Mouse (Mus musculus) midbrain, embryonic 16.5 days (tissue): ENCODE data around the gene Gm9195. TPM values are rescaled to one million over a fixed set of nuclear protein-coding genes. Genes with fewer than 3 reads are reported as not detected.

ENCODE experiments used
- ATAC-seq: fragments of 200-750 bp; cut with Nextera tagmentation; 2 replicates; pipeline ENCODE4 v1.8.0; 2017; ENCODE audit warnings: moderate TSS enrichment
- H3K27ac ChIP-seq: fragments of 300-500 bp; sonication (generic); 2 replicates; pipeline ENCODE4 v1.5.1; 2014; ENCODE audit warnings: mild to moderate bottlenecking, low read length, mixed read lengths
- H3K27me3 ChIP-seq: fragments of 300-500 bp; sonication (generic); 2 replicates; pipeline ENCODE4 v1.6.1; 2014; ENCODE audit warnings: low read depth, low read length, mixed read lengths; ENCODE audit not compliant: control insufficient read depth, insufficient read depth
- H3K36me3 ChIP-seq: fragments of 300-500 bp; sonication (generic); 2 replicates; pipeline ENCODE4 v1.6.1; 2014; ENCODE audit warnings: mild to moderate bottlenecking, low read length, moderate library complexity, mixed read lengths; ENCODE audit not compliant: control insufficient read depth, insufficient read depth
- H3K4me1 ChIP-seq: fragments of 300-500 bp; sonication (generic); 2 replicates; pipeline ENCODE4 v1.6.1; 2014; ENCODE audit warnings: mild to moderate bottlenecking, low read length, mixed read lengths; ENCODE audit not compliant: control insufficient read depth, insufficient read depth
- H3K4me2 ChIP-seq: fragments of 300-500 bp; sonication (generic); 2 replicates; pipeline ENCODE4 v1.6.1; 2014; ENCODE audit warnings: mild to moderate bottlenecking, low read length, mixed read lengths
- H3K4me3 ChIP-seq: fragments of 300-500 bp; sonication (generic); 2 replicates; pipeline ENCODE4 v1.5.1; 2014; ENCODE audit warnings: low read depth, mild to moderate bottlenecking, low read length, moderate library complexity, mixed read lengths
- H3K9ac ChIP-seq: fragments of 300-500 bp; sonication (generic); 2 replicates; pipeline ENCODE4 v1.6.1; 2014; ENCODE audit warnings: low read depth, low read length, mixed read lengths
- H3K9me3 ChIP-seq: fragments of 300-500 bp; sonication (generic); replicated peaks from 2 replicates; pipeline ENCODE4 v1.6.1; 2014; ENCODE audit warnings: mild to moderate bottlenecking, low read length, mixed read lengths; ENCODE audit not compliant: control insufficient read depth, poor library complexity, severe bottlenecking
- WGBS: fragments of 180-500 bp; shearing (Covaris S2); extraction: QIAGEN DNeasy Blood & Tissue Kit; methylation state at CpG from one replicate; pipeline ENCODE4 v1.1.7; 2014; 5-methylcytosine and 5-hydroxymethylcytosine counted together
- polyA plus RNA-seq: library from polyadenylated mRNA; unstranded; fragments of >200 nt; fragmentation: Nextera tagmentation; extraction: Ambion mirVana; gene quantifications from 2 replicates; pipeline ENCODE4 v1.2.1, GENCODE M21; 2015

The Gm9195 gene
- polyA plus RNA-seq, 1 experiment from 2014 or later = not detected

- H3K9ac ChIP-seq = 0 out of 2 replicates have a peak overlapping the region, but pooled peaks have one; percentile 38
- H3K4me1 ChIP-seq = peaks cover 4% of the 10 kb centered on the region; the same call in 1 of the 2 replicates
- no peak for ATAC-seq
- peak overlapping the region; percentile 28 for H3K4me3 ChIP-seq
- H3K27me3 ChIP-seq = no peaks in the 10 kb centered on the region
- peak overlapping the region; percentile 62 for H3K4me2 ChIP-seq
- WGBS = 10% methylated on average over 11 of the region's 11 CpGs
- H3K36me3 ChIP-seq = no peaks in the 10 kb centered on the region
- no peak overlapping the region for H3K27ac ChIP-seq
- no peaks in the 10 kb centered on the region for H3K9me3 ChIP-seq
These were observed 15.2 kb upstream of the Gm9195 start for GRCm38 (mm10) chr14:72506723-72507420.

GRCm38 (mm10) chr14:72506018-72506722 is 14.5 kb upstream of the Gm9195 start:
- Histone ChIP-seq H3K9ac (0 out of 2 replicates have a peak overlapping the region, but pooled peaks have one; percentile 38), H3K4me1 (peaks cover 4% of the 10 kb centered on the region; the same call in 1 of the 2 replicates), H3K36me3 (no peaks in the 10 kb centered on the region), H3K9me3 (no peaks in the 10 kb centered on the region), H3K4me3 (peak overlapping the region; percentile 28), H3K27me3 (no peaks in the 10 kb centered on the region), H3K4me2 (peak overlapping the region; percentile 62), H3K27ac (no peak overlapping the region)
- no peak for ATAC-seq
- WGBS = 3% methylated on average over 10 of the region's 12 CpGs

DNA sequence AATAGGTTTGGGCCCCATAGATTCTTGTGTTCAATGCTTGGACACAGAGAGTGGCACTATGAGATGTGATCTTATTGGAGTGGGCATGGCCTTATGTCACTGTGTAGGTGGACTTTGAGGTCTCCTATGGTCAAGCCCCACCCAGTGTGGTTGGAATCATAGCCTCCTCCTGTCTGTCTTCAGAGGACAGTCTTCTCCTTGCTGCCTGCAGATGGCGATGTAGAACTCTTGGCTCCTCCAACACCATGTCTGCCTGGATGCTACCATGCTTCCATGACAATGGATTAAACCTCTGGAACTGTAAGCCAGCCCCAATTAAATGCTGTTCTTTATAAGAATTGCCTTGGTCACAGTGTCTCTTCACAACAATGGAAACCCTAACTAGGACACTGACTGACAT is 13.3 kb upstream of the Gm9195 start:
- 92% methylated on average over 1 of the region's 1 CpGs for WGBS
- no peak overlapping the region for H3K9ac ChIP-seq
- H3K4me1 ChIP-seq = peaks cover 4% of the 10 kb centered on the region; the same call in 1 of the 2 replicates
- no peaks in the 10 kb centered on the region for H3K9me3 ChIP-seq
- H3K4me3 ChIP-seq = no peak overlapping the region
- H3K27me3 ChIP-seq = no peaks in the 10 kb centered on the region
- no peak overlapping the region for H3K27ac ChIP-seq
- no peak for ATAC-seq
- no peaks in the 10 kb centered on the region for H3K36me3 ChIP-seq
- no peak overlapping the region for H3K4me2 ChIP-seq

DNA sequence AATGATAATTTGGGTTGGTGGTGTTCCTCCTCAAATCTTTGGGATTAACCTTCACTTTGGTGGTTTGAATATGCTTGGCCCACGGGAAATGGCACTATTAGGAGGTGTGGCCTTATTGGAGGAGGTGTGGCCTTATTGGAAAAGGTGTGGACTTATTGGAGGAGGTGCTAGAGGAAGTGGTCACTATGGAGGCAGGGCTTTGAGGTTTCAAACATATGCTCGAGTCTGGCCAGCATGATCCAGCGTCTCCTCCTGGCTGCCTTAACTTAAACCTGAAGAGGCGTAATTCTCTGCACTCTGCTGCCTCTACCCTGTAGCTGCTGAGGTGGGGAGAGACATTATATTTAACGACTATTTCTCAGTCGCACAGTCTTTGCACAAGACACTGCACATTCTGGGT is 11.6 kb upstream of the Gm9195 start:
- ATAC-seq = no peak
- Histone ChIP-seq H3K27ac (no peak overlapping the region), H3K4me1 (peaks cover 4% of the 10 kb centered on the region; the same call in 1 of the 2 replicates), H3K9ac (no peak overlapping the region), H3K27me3 (no peaks in the 10 kb centered on the region), H3K4me2 (no peak overlapping the region), H3K4me3 (no peak overlapping the region), H3K9me3 (no peaks in the 10 kb centered on the region), H3K36me3 (no peaks in the 10 kb centered on the region)
- WGBS = 41% methylated on average over 6 of the region's 6 CpGs

- H3K36me3 ChIP-seq = no peaks in the 10 kb centered on the region
- no peak for ATAC-seq
- H3K4me1 ChIP-seq = no peaks in the 10 kb centered on the region
- no peaks in the 10 kb centered on the region for H3K9me3 ChIP-seq
- no peak overlapping the region for H3K27ac ChIP-seq
- no peak overlapping the region for H3K4me2 ChIP-seq
- H3K9ac ChIP-seq = no peak overlapping the region
- H3K4me3 ChIP-seq = no peak overlapping the region
- WGBS = 76% methylated on average over 1 of the region's 1 CpGs
- no peaks in the 10 kb centered on the region for H3K27me3 ChIP-seq
These were observed 2.1 kb upstream of the Gm9195 start for GRCm38 (mm10) chr14:72493775-72494174.

DNA sequence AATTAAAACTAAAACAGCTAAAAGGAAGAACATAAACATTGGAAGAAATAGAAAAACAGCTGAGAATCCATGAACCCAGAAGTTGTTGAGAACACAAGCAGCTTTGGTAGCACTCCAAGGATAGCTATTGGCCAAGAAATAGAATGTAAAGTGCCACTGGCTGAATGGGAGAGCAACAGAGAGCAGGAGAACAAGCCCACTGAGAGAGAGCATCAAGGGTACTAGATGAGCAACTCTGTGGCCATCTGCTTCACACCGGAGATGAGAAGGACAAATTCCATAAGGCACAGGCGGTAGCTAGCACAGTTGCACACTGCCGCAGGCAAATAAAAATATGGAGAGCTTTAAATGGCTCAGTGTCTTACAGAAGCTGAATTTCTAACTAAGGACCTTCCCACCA is 1.3 kb downstream of the Gm9195 start:
- WGBS = 99% methylated on average over 3 of the region's 3 CpGs

DNA sequence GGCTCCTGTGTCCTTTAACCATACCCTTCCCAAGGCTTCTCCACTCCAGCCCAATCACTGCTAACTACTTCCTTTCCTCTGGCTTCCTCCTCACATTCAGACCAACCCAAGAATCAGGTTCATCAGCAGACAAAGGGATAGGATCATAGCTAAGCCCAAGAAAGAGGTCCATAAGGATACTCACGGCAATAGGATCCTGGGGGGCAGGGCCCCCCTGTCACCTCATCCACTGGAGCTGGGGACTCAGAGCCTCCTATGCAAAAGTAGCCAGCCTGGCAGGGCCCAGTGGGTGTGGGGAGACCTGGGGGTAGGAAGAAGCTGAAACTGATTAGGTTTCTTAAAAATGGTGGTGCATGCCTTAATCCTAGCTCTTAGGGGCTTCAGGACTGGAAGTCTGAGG is 17.1 kb downstream of the Gm9195 start:
- H3K9me3 ChIP-seq = no peaks in the 10 kb centered on the region
- WGBS = 75% methylated on average over 1 of the region's 1 CpGs
- no peak for ATAC-seq

More for the DNA sequence above, 1.3 kb downstream of the Gm9195 start:
- H3K4me3 ChIP-seq = no peak overlapping the region
- ATAC-seq = no peak
- no peak overlapping the region for H3K4me2 ChIP-seq
- H3K27me3 ChIP-seq = no peaks in the 10 kb centered on the region
- H3K9me3 ChIP-seq = no peaks in the 10 kb centered on the region
- no peaks in the 10 kb centered on the region for H3K4me1 ChIP-seq
- no peak overlapping the region for H3K27ac ChIP-seq
- no peaks in the 10 kb centered on the region for H3K36me3 ChIP-seq
- no peak overlapping the region for H3K9ac ChIP-seq

DNA sequence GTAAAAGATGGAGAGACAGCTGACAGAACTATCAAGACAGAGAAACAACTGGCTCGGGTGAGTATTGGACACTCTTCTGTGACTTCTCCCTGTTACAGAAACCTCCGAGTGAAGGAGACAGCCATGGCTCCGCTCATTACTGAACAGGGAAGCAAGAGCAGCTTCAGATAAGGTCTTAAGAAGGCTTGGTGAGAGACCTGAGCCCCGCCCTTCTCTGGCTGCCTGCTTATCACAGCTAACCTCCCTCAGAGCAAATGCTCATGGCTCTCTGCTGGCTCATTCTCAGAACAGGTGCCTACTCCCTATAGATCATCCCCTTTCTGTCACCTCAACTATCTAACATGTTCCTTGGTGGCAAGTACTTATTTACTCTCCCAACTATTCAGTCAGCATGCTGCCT is 23.2 kb downstream of the Gm9195 start:
- ATAC-seq = no peak
- Histone ChIP-seq H3K4me2 (no peak overlapping the region), H3K9ac (no peak overlapping the region), H3K27ac (no peak overlapping the region), H3K4me1 (no peaks in the 10 kb centered on the region), H3K27me3 (no peaks in the 10 kb centered on the region), H3K9me3 (no peaks in the 10 kb centered on the region), H3K36me3 (no peaks in the 10 kb centered on the region), H3K4me3 (no peak overlapping the region)
- WGBS = 80% methylated on average over 4 of the region's 4 CpGs

More for the DNA sequence above, 17.1 kb downstream of the Gm9195 start:
- H3K27ac ChIP-seq = no peak overlapping the region
- no peaks in the 10 kb centered on the region for H3K4me1 ChIP-seq
- no peaks in the 10 kb centered on the region for H3K27me3 ChIP-seq
- H3K36me3 ChIP-seq = no peaks in the 10 kb centered on the region
- H3K4me2 ChIP-seq = no peak overlapping the region
- H3K4me3 ChIP-seq = no peak overlapping the region
- no peak overlapping the region for H3K9ac ChIP-seq

GRCm38 (mm10) chr14:72466384-72466783 is 25.3 kb downstream of the Gm9195 start:
- Histone ChIP-seq H3K4me3 (no peak overlapping the region), H3K9me3 (no peaks in the 10 kb centered on the region), H3K9ac (no peak overlapping the region), H3K27me3 (no peaks in the 10 kb centered on the region), H3K4me2 (no peak overlapping the region), H3K4me1 (no peaks in the 10 kb centered on the region), H3K36me3 (no peaks in the 10 kb centered on the region), H3K27ac (no peak overlapping the region)
- 97% methylated on average over 3 of the region's 3 CpGs for WGBS
- no peak for ATAC-seq
